Mouse (Mus musculus) heart, embryonic 13.5 days (tissue): ENCODE measurements at regions not wholly inside any gene's neighbourhood (a gene's known extent, or its start where the extent isn't known, plus 50 kb on each side); places are given as distances from the start of the nearest gene placed in this dataset.
"Not testable (repeated sequence)": the region's sequence is repeated elsewhere in the genome, so short reads cannot be mapped to it uniquely, and the experiment has no call there.

Experiments used
- ATAC-seq: fragments of 200-750 bp; cut with Nextera tagmentation; 2 replicates; pipeline ENCODE4 v1.8.0; 2017; ENCODE audit warnings: moderate TSS enrichment; ENCODE audit not compliant: insufficient number of reproducible peaks, low FRiP score, low TSS enrichment; ENCODE audit errors: extremely low read depth
- H3K27ac ChIP-seq: fragments of 300-500 bp; sonication (generic); replicated peaks from 2 replicates; pipeline ENCODE4 v1.5.1; 2015; ENCODE audit warnings: moderate library complexity, mild to moderate bottlenecking, inconsistent platforms
- H3K27me3 ChIP-seq: fragments of 300-500 bp; sonication (generic); replicated peaks from 2 replicates; pipeline ENCODE4 v1.6.1; 2015; ENCODE audit warnings: mild to moderate bottlenecking, inconsistent platforms
- H3K36me3 ChIP-seq: fragments of 300-500 bp; sonication (generic); 2 replicates; pipeline ENCODE4 v1.6.1; 2015; ENCODE audit warnings: mild to moderate bottlenecking, inconsistent platforms
- H3K4me1 ChIP-seq: fragments of 300-500 bp; sonication (generic); 2 replicates; pipeline ENCODE4 v1.6.1; 2015; ENCODE audit warnings: inconsistent platforms
- H3K4me2 ChIP-seq: fragments of 300-500 bp; sonication (generic); 2 replicates; pipeline ENCODE4 v1.6.1; 2015; ENCODE audit warnings: inconsistent platforms, mild to moderate bottlenecking, moderate library complexity
- H3K4me3 ChIP-seq: fragments of 300-500 bp; sonication (generic); 2 replicates; pipeline ENCODE4 v1.5.1; 2015; ENCODE audit warnings: moderate library complexity, mild to moderate bottlenecking, inconsistent platforms
- H3K9ac ChIP-seq: fragments of 300-500 bp; sonication (generic); 2 replicates; pipeline ENCODE4 v1.6.1; 2015; ENCODE audit warnings: inconsistent platforms, mild to moderate bottlenecking, moderate library complexity
- H3K9me3 ChIP-seq: fragments of 300-500 bp; sonication (generic); 2 replicates; pipeline ENCODE4 v1.6.1; 2016; ENCODE audit warnings: inconsistent platforms
- WGBS: fragments of 180-500 bp; shearing (Covaris S2); methylation state at CpG from one replicate; pipeline ENCODE4 v1.1.7; 2015; ENCODE audit warnings: mixed read lengths; 5-methylcytosine and 5-hydroxymethylcytosine counted together

DNA sequence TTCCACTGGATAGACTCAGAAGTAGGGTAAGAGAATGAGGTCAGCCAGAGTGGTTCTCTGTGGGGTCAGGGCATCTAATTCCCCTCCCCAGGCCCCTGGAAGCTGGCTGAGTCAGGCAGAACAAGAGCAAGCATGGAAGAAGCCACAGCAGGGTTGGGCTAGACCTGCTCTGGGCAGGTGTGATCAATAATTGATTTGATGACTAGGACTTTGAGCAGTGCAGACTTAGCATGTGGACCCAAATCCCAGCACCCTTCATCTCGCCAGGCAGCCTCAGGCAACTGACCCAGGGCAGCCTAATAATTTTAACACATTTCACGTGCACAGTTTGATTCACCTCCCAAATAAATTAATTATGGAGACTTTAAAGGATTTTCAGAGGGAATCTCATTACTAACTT, 67.2 kb downstream of the Qdpr start:
- no peaks in the 10 kb centered on the region for H3K27me3 ChIP-seq
- H3K36me3 ChIP-seq: no peaks in the 10 kb centered on the region
- H3K4me3 ChIP-seq: no peak overlapping the region
- H3K4me1 ChIP-seq: no peaks in the 10 kb centered on the region
- no peak overlapping the region for H3K4me2 ChIP-seq
- no peak overlapping the region for H3K27ac ChIP-seq
- no peaks in the 10 kb centered on the region for H3K9me3 ChIP-seq
- 72% methylated on average over 2 of the region's 2 CpGs for WGBS
- no peak overlapping the region for H3K9ac ChIP-seq
- no peak for ATAC-seq

DNA sequence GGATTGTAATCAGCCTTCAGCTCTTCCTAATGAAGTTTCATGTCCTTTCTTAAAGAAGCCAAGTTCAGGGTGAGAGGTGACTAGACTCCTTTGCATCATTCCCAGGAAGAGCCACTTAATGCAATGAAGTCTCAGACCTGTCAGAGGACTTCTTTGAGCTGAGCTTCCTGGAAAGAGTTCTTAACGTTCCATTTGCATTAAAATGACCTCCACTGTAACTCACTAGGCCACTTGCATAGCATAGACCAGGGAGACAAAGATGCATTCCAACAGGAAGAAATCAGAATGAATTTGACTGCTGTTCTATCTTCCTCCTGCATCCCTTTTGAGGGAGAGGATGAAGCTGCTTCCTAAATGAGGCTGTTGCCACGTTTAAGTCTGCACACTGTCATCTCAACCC, 71.5 kb downstream of the Qdpr start:
- no peak overlapping the region for H3K4me2 ChIP-seq
- no peak overlapping the region for H3K4me3 ChIP-seq
- H3K9ac ChIP-seq: no peak overlapping the region
- no peaks in the 10 kb centered on the region for H3K4me1 ChIP-seq
- WGBS: 9% methylated on average over 2 of the region's 2 CpGs
- H3K9me3 ChIP-seq: no peaks in the 10 kb centered on the region
- H3K27me3 ChIP-seq: no peaks in the 10 kb centered on the region
- no peak for ATAC-seq
- H3K36me3 ChIP-seq: no peaks in the 10 kb centered on the region
- no peak overlapping the region for H3K27ac ChIP-seq

DNA sequence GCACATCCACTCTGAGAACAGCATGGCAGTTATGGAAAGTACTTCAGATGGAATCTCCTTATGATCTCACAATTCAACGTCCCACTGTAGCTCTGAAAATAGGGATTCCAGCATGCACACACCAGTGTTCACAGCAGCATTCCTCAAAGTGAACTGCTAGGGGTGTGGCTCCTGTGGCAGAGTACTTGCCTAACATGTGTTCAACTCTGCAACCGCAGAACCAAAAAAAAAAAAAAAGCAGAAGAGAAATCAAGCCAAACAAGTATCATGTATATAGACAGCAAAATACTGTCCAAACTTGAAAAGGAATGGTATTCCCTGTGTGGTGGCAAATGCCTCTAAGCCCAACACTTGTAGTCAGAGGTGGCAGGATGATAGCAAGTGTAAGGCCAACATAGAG, 77.0 kb downstream of the Qdpr start:
- Histone ChIP-seq H3K27me3 (no peaks in the 10 kb centered on the region), H3K4me1 (no peaks in the 10 kb centered on the region), H3K9ac (no peak overlapping the region), H3K36me3 (no peaks in the 10 kb centered on the region), H3K27ac (no peak overlapping the region), H3K4me3 (no peak overlapping the region), H3K4me2 (no peak overlapping the region), H3K9me3 (no peaks in the 10 kb centered on the region)
- 65% methylated on average over 2 of the region's 2 CpGs for WGBS
- ATAC-seq: no peak

DNA sequence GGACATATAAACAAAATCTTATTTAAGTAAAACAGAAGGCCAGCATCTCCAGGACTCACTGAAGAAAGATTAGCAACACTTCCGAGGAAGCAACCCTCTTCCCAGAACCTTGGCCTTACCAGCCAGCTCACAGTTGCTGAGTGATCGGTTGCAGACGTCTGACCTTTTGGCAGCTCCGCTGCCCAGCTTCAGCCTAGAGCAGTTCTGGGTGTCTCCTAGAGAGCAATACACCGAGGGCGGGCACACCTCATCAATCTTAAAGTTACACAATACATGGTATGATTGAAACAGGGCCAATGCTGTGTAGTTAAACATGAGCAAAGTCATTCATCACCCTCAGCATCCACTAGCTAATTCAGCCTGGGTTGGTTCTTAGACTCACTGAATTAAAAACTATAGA, 81.6 kb downstream of the Qdpr start:
- WGBS: 39% methylated on average over 6 of the region's 6 CpGs

DNA sequence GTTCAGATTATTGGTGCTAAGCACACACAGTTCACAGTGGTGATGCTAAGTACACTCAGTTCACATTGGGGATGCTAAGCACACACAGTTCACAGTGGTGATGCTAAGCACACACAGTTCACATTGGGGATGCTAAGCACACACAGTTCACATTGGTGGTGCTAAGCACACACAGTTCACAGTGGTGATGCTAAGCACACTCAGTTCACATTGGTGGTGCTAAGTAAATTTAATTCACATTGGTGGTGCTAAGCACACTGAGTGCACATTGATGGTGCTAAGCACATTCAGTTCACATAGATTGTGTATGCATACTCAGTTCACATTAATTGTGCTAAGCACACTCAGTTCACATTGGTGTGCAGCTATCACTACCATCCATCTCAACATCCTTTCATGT, 89.8 kb downstream of the Qdpr start:
- no peaks in the 10 kb centered on the region for H3K9me3 ChIP-seq
- H3K4me2 ChIP-seq: no peak overlapping the region
- H3K9ac ChIP-seq: no peak overlapping the region
- no peaks in the 10 kb centered on the region for H3K4me1 ChIP-seq
- H3K4me3 ChIP-seq: no peak overlapping the region
- no peak overlapping the region for H3K27ac ChIP-seq
- H3K36me3 ChIP-seq: no peaks in the 10 kb centered on the region
- no peaks in the 10 kb centered on the region for H3K27me3 ChIP-seq
- no peak for ATAC-seq

More for the DNA sequence above, 81.6 kb downstream of the Qdpr start:
- Histone ChIP-seq H3K27me3 (no peaks in the 10 kb centered on the region), H3K9ac (no peak overlapping the region), H3K27ac (no peak overlapping the region), H3K4me1 (no peaks in the 10 kb centered on the region), H3K36me3 (no peaks in the 10 kb centered on the region), H3K4me3 (no peak overlapping the region), H3K9me3 (no peaks in the 10 kb centered on the region), H3K4me2 (no peak overlapping the region)
- ATAC-seq: no peak

DNA sequence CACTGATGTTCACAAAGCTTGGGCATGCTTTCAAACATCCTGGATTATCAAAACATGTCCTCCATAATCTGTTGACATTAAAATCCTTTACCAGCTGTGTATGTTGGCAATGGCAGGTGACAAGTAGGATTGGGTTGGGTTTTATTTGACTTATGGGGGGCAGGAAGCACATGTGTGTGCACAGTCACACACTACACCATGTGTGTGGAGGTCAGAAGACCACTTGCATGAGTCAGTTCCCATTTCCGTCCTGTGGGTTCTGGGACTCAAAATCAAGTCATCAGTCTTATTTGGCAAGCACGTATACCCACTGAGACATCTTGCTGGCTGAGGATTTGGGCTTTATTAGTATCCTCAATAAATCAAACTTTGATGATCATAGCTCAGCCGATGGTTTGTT, 109.6 kb downstream of the Qdpr start:
- no peaks in the 10 kb centered on the region for H3K4me1 ChIP-seq
- no peaks in the 10 kb centered on the region for H3K36me3 ChIP-seq
- WGBS: 76% methylated on average over 3 of the region's 3 CpGs
- H3K4me2 ChIP-seq: no peak overlapping the region
- no peak overlapping the region for H3K9ac ChIP-seq
- ATAC-seq: no peak
- H3K4me3 ChIP-seq: no peak overlapping the region
- no peaks in the 10 kb centered on the region for H3K9me3 ChIP-seq
- H3K27me3 ChIP-seq: no peaks in the 10 kb centered on the region
- H3K27ac ChIP-seq: no peak overlapping the region

DNA sequence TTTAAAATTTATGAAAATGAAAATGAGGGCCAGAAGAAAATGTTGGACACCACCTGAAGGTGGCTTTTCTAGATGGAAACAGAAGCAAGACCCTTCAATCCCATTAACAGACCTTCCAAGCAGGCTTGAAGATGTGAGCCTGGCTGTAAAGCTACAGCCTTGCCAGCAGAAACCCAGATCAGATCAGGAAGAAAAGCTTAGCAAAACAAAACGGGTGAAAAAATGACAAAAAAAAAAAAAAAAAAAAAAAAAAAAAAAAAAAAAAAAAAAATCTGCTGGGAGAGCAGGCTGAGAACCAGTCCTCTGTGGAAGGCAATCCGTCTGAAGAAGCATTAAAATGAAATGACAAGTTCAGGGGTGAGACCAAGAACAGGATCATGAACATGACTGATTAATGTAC, 113.2 kb downstream of the Qdpr start:
- H3K4me2 ChIP-seq: no peak overlapping the region
- no peaks in the 10 kb centered on the region for H3K27me3 ChIP-seq
- no peaks in the 10 kb centered on the region for H3K4me1 ChIP-seq
- H3K36me3 ChIP-seq: no peaks in the 10 kb centered on the region
- 49% methylated on average over 2 of the region's 2 CpGs for WGBS
- ATAC-seq: no peak
- H3K4me3 ChIP-seq: no peak overlapping the region
- no peak overlapping the region for H3K9ac ChIP-seq
- H3K27ac ChIP-seq: no peak overlapping the region
- no peaks in the 10 kb centered on the region for H3K9me3 ChIP-seq

DNA sequence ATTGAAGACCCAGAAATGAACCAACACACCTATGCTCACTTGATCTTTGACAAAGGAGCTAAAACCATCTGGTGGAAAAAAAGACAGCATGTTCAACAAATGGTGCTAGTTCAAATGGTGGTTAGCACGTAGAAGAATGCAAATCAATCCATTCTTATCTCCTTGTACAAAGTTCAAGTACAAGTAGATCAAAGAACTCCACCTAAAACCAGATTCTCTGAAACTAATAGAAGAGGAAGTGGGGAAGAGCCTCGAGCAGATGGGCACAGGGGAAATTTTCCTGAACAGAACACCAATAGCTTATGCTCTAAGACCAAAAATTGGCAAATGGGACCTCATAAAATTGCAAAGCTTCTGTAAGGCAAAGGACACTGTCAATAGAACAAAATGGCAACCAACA, 125.6 kb downstream of the Qdpr start:
- not testable (repeated sequence) for H3K9me3 ChIP-seq, H3K27ac ChIP-seq, H3K4me2 ChIP-seq, ATAC-seq, H3K9ac ChIP-seq, H3K36me3 ChIP-seq, H3K4me1 ChIP-seq, H3K4me3 ChIP-seq, H3K27me3 ChIP-seq
- WGBS: 53% methylated on average over 2 of the region's 2 CpGs

DNA sequence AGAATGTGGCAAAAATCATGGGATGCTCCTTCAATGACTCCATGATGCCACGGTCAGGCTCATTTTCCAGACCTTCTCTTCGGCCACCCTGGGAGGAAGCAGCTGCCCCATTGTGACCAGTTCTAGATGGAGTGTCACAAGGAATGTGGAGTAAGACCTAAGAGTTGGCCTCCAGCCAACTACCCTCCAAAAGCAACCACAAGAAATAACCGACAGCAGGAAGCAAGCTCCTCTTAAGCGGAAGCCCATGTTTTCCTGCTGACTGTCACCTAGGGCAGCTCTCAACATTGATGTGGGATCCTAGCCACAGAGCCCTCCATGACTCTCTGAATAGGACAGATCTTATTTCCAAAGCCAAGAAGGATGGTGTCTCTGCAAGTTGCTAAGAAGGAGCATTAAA, 126.5 kb downstream of the Qdpr start:
- Histone ChIP-seq H3K9me3 (no peaks in the 10 kb centered on the region), H3K36me3 (no peaks in the 10 kb centered on the region), H3K4me3 (no peak overlapping the region), H3K4me2 (no peak overlapping the region), H3K27ac (no peak overlapping the region), H3K9ac (no peak overlapping the region), H3K4me1 (no peaks in the 10 kb centered on the region), H3K27me3 (no peaks in the 10 kb centered on the region)
- WGBS: 69% methylated on average over 4 of the region's 4 CpGs
- no peak for ATAC-seq

DNA sequence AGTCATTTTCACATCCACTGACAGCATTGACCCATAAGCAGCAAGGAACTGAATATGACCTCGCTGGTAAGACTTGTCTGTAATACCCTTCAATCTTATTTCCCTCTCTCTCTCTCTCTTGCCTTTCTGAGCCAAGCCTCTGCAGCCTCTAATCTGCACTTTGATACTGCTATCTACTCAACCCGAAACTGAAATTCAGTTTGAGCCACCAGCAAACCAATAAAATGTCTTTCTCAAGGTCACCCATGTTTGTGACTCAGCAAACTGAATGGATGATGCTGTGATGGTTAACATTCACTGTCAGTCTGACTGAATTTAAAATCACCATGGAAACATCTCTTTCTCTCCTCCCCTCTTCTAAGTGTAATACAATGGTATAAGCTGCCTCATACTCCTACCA, 132.0 kb downstream of the Qdpr start:
- H3K36me3 ChIP-seq: no peaks in the 10 kb centered on the region
- WGBS: 52% methylated on average over 2 of the region's 2 CpGs
- no peak overlapping the region for H3K4me3 ChIP-seq
- no peak overlapping the region for H3K27ac ChIP-seq
- no peak overlapping the region for H3K9ac ChIP-seq
- no peaks in the 10 kb centered on the region for H3K4me1 ChIP-seq
- ATAC-seq: no peak
- H3K9me3 ChIP-seq: no peaks in the 10 kb centered on the region
- no peaks in the 10 kb centered on the region for H3K27me3 ChIP-seq
- H3K4me2 ChIP-seq: no peak overlapping the region

DNA sequence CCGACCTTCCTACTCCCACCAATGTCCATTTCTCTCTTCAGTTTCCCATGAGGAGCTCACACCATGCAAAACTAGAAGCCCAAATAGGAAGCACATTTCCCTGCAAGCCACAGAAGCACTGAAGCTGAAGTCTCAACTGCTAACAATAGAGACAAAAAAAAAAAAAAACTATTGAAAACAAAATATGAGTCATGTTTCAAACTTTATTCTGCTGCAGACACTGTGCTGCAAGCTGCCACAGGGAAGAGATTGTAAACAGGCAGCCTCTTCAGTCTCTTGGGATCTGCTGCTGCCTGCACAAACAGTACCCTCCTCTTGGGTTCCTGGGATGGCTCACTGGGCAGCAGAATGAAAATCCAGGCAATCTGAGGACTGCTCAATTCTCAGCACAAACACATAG, 148.9 kb downstream of the Qdpr start:
- 58% methylated on average over 1 of the region's 1 CpGs for WGBS
- Histone ChIP-seq H3K9me3 (no peaks in the 10 kb centered on the region), H3K27me3 (no peaks in the 10 kb centered on the region), H3K4me3 (no peak overlapping the region), H3K4me1 (no peaks in the 10 kb centered on the region), H3K27ac (no peak overlapping the region), H3K36me3 (no peaks in the 10 kb centered on the region), H3K9ac (no peak overlapping the region), H3K4me2 (no peak overlapping the region)
- ATAC-seq: no peak

DNA sequence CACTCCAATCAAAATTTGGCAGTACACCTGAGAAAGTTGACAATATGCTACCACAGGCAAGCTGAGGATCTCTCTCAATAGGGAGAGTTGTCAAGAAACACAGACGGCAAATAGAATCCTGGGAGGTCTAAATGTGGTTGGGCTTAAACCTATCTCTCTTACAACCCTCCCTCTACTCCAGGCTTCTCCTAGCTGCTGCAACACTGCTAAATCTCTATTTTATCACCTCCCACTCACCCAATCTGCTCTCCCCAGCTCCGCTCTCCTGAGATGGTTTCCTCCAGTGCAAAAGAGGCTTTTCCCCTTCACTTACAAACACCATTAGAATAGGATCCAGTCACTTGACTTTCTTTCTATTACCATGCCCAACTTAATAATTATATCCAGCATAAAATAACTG, 151.2 kb downstream of the Qdpr start:
- H3K9ac ChIP-seq: no peak overlapping the region
- WGBS: 19% methylated on average over 2 of the region's 2 CpGs
- H3K27ac ChIP-seq: no peak overlapping the region
- H3K36me3 ChIP-seq: no peaks in the 10 kb centered on the region
- H3K4me2 ChIP-seq: no peak overlapping the region
- no peak for ATAC-seq
- no peaks in the 10 kb centered on the region for H3K9me3 ChIP-seq
- no peaks in the 10 kb centered on the region for H3K27me3 ChIP-seq
- H3K4me3 ChIP-seq: no peak overlapping the region
- H3K4me1 ChIP-seq: no peaks in the 10 kb centered on the region

DNA sequence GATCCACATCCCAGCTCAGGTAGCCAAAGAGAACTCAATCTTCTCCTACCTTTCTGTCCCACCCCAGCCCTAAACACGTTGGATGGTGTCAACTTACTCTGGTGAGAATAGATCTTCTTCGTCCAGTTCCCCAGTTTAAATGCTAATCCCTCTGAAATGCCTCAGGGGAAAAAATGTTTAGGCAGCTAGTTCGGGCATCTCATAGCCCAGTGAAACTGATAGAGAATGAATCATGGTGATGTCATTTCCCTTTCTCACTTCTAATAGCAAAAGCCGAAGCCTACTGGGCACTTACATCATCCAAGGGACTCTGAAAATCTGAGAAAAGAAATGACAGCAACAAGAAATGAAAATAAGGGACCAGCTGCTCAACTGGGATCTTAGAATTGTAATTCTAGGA, 154.9 kb downstream of the Qdpr start:
- Histone ChIP-seq H3K9me3 (no peaks in the 10 kb centered on the region), H3K27ac (no peak overlapping the region), H3K4me1 (no peaks in the 10 kb centered on the region), H3K9ac (no peak overlapping the region), H3K4me3 (no peak overlapping the region), H3K27me3 (no peaks in the 10 kb centered on the region), H3K36me3 (no peaks in the 10 kb centered on the region), H3K4me2 (no peak overlapping the region)
- WGBS: 40% methylated on average over 4 of the region's 4 CpGs
- ATAC-seq: no peak
